In genomic region chr11:97406094-97406951, GRCm38 (mm10) we compare ENCODE assay signal across 8 mouse cellular contexts. TPM values are rescaled to one million over a fixed set of nuclear protein-coding genes. Genes with fewer than 3 reads are reported as not detected.
DNase-seq lines count a peak whose midpoint lies in the region; ATAC-seq lines count a peak whose summit lies in the region.

No protein-coding gene starts in this region.

- H3K4me1 ChIP-seq in stomach, embryonic 14.5 days (ENCODE audit: control insufficient read depth, insufficient read depth, low read length) = peaks cover 27% of the 10 kb centered on the region

- no peak overlapping the region for H3K9ac ChIP-seq in stomach, embryonic 14.5 days (replicated peaks; ENCODE audit: low read depth, low read length)

- H3K27me3 ChIP-seq in stomach, embryonic 14.5 days (ENCODE audit: control insufficient read depth, insufficient read depth, low read length) = no peaks in the 10 kb centered on the region

- H3K36me3 ChIP-seq in stomach, embryonic 14.5 days (ENCODE audit: control insufficient read depth, insufficient read depth, low read length) = no peaks in the 10 kb centered on the region

- ATAC-seq in stomach, embryonic 14.5 days (ENCODE audit: insufficient number of reproducible peaks, insufficient read depth, low FRiP score, low read depth) = peak; percentile 12; the same call in 1 of the 2 replicates

- H3K4me2 ChIP-seq in stomach, embryonic 14.5 days (replicated peaks; ENCODE audit: low read depth, low read length) = peak overlapping the region; percentile 22; the same call in 1 of the 2 replicates

- peak overlapping the region; percentile 63; the same call in 1 of the 2 replicates for H3K27ac ChIP-seq in stomach, embryonic 14.5 days (ENCODE audit: low read length)

- no peak overlapping the region for H3K4me3 ChIP-seq in stomach, embryonic 14.5 days (ENCODE audit: low read depth, low read length)

- 61% methylated on average over 10 of the region's 10 CpGs for WGBS in stomach, embryonic 14.5 days

- peak; percentile 66 for DNase-seq in cerebellum, adult 9-11 months
- no peak for DNase-seq in cerebellum, adult 18-20 months
- peak; percentile 28 for DNase-seq in urinary bladder, postnatal 14 days (ENCODE audit: low spot score)
- DNase-seq in urinary bladder, postnatal 10 days (ENCODE audit: low spot score) = no peak
- DNase-seq in kidney, adult 9 months = peak; percentile 80
- DNase-seq in frontal cortex, adult 2 months (ENCODE audit: extremely low spot score in 1 of 2, low spot score in 1 of 2) = no peak
- no peak for DNase-seq in thymus, postnatal 0 days (ENCODE audit: low spot score)

- H3K9me3 ChIP-seq in stomach, embryonic 14.5 days (ENCODE audit: control insufficient read depth, low read depth, low read length) = no peaks in the 10 kb centered on the region

RNA-seq across cellular contexts. Expression of gene Arhgap23, which starts 9.0 kb away (rescaled TPM):
- polyA plus RNA-seq in stomach, embryonic 14.5 days (2014; fragmentation: Nextera tagmentation; extraction: Ambion mirVana) = 6.4 and 6.5 TPM in 2 replicates
- 53.4 and 64.2 TPM in 2 replicates for polyA plus RNA-seq in frontal cortex, adult 2 months (2012; rRNA removed)
- polyA plus RNA-seq in thymus, postnatal 0 days (2015; fragmentation: Nextera tagmentation; extraction: Ambion mirVana) = 1.6 and 2.9 TPM in 2 replicates

RNA-seq across cellular contexts. Expression of gene Socs7, which starts 44.0 kb away (rescaled TPM):
- 2.8 and 3.0 TPM in 2 replicates for polyA plus RNA-seq in stomach, embryonic 14.5 days (2014; fragmentation: Nextera tagmentation; extraction: Ambion mirVana)
- 43.3 and 44.9 TPM in 2 replicates for polyA plus RNA-seq in frontal cortex, adult 2 months (2012; rRNA removed)
- 3.1 and 3.7 TPM in 2 replicates for polyA plus RNA-seq in thymus, postnatal 0 days (2015; fragmentation: Nextera tagmentation; extraction: Ambion mirVana)

RNA-seq across cellular contexts. Expression of gene Gpr179, which starts 54.4 kb away (rescaled TPM):
- polyA plus RNA-seq in stomach, embryonic 14.5 days (2014; fragmentation: Nextera tagmentation; extraction: Ambion mirVana) = 0.16 and 0.24 TPM in 2 replicates
- 0.40 and 0.66 TPM in 2 replicates for polyA plus RNA-seq in frontal cortex, adult 2 months (2012; rRNA removed)
- 0.27 and 0.38 TPM in 2 replicates for polyA plus RNA-seq in thymus, postnatal 0 days (2015; fragmentation: Nextera tagmentation; extraction: Ambion mirVana)

Comparison
In these comparisons a context has a peak if more than half of its experiments do, and no peak if none do; other contexts are left out.
1. DNase-seq: peak in cerebellum, adult 9-11 months (single experiment), urinary bladder, postnatal 14 days (single experiment) and kidney, adult 9 months (single experiment); none in cerebellum, adult 18-20 months (0 of 2), urinary bladder, postnatal 10 days (single experiment), frontal cortex, adult 2 months (0 of 2) and thymus, postnatal 0 days (single experiment).